Mouse (Mus musculus) forebrain, embryonic 16.5 days (tissue): ENCODE measurements around the gene Btbd9. TPM values are rescaled to one million over a fixed set of nuclear protein-coding genes. Genes with fewer than 3 reads are reported as not detected.

Experiments
- ATAC-seq: fragments of 200-750 bp; cut with Nextera tagmentation; 2 replicates; pipeline ENCODE4 v1.8.0; 2017; ENCODE audit warnings: mild to moderate bottlenecking, moderate library complexity
- H3K27ac ChIP-seq: fragments of 300-500 bp; sonication (generic); 2 replicates; pipeline ENCODE4 v1.5.1; 2014; ENCODE audit warnings: low read length, control low read depth
- H3K27me3 ChIP-seq: fragments of 300-500 bp; sonication (generic); replicated peaks from 2 replicates; pipeline ENCODE4 v1.6.1; 2014; ENCODE audit warnings: low read length; ENCODE audit not compliant: control insufficient read depth, insufficient read depth
- H3K36me3 ChIP-seq: fragments of 300-500 bp; sonication (generic); 2 replicates; pipeline ENCODE4 v1.6.1; 2014; ENCODE audit not compliant: control insufficient read depth, insufficient read depth
- H3K4me1 ChIP-seq: fragments of 300-500 bp; sonication (generic); replicated peaks from 2 replicates; pipeline ENCODE4 v1.6.1; 2014; ENCODE audit warnings: low read length; ENCODE audit not compliant: control insufficient read depth, insufficient read depth
- H3K4me2 ChIP-seq: fragments of 300-500 bp; sonication (generic); 2 replicates; pipeline ENCODE4 v1.6.1; 2014; ENCODE audit warnings: mild to moderate bottlenecking, low read length, control low read depth
- H3K4me3 ChIP-seq: fragments of 300-500 bp; sonication (generic); replicated peaks from 2 replicates; pipeline ENCODE4 v1.5.1; 2014; ENCODE audit warnings: mild to moderate bottlenecking, low read length, control low read depth
- H3K9ac ChIP-seq: fragments of 300-500 bp; sonication (generic); replicated peaks from 2 replicates; pipeline ENCODE4 v1.6.1; 2014; ENCODE audit warnings: low read depth, low read length, control low read depth
- H3K9me3 ChIP-seq: fragments of 300-500 bp; sonication (generic); 2 replicates; pipeline ENCODE4 v1.6.1; 2016; ENCODE audit warnings: low read length; ENCODE audit not compliant: control insufficient read depth
- WGBS: fragments of 180-500 bp; shearing (Covaris S2); extraction: QIAGEN DNeasy Blood & Tissue Kit; methylation state at CpG from one replicate; pipeline ENCODE4 v1.1.7; 2014; 5-methylcytosine and 5-hydroxymethylcytosine counted together
- polyA plus RNA-seq: library from polyadenylated mRNA; unstranded; fragments of >200 nt; fragmentation: Nextera tagmentation; extraction: Ambion mirVana; gene quantifications from 2 replicates; pipeline ENCODE4 v1.2.1, GENCODE M21; 2015

Btbd9 gene
- polyA plus RNA-seq, 1 experiment from 2014 or later, result 141 TPM

GRCm38 (mm10) chr17:30582313-30582712, 6.0 kb upstream of the Btbd9 start:
- Histone ChIP-seq H3K27ac (no peak overlapping the region), H3K4me2 (no peak overlapping the region), H3K4me3 (no peak overlapping the region), H3K36me3 (no peaks in the 10 kb centered on the region), H3K9me3 (no peaks in the 10 kb centered on the region), H3K4me1 (peaks cover 4% of the 10 kb centered on the region), H3K27me3 (no peaks in the 10 kb centered on the region), H3K9ac (no peak overlapping the region)
- no peak for ATAC-seq
- 86% methylated on average over 3 of the region's 3 CpGs for WGBS

- Histone ChIP-seq H3K4me1 (peaks cover 12% of the 10 kb centered on the region), H3K27me3 (no peaks in the 10 kb centered on the region), H3K9ac (no peak overlapping the region), H3K36me3 (no peaks in the 10 kb centered on the region), H3K4me2 (no peak overlapping the region), H3K4me3 (no peak overlapping the region), H3K9me3 (no peaks in the 10 kb centered on the region), H3K27ac (no peak overlapping the region)
- WGBS, result 90% methylated on average over 6 of the region's 6 CpGs
- ATAC-seq, result no peak
These were observed 4.9 kb upstream of the Btbd9 start for GRCm38 (mm10) chr17:30581201-30581600.

- H3K36me3 ChIP-seq, result no peaks in the 10 kb centered on the region
These were observed 4.5 kb upstream of the Btbd9 start for GRCm38 (mm10) chr17:30580781-30581180.

GRCm38 (mm10) chr17:30576946-30577345, 658 bp upstream of the Btbd9 start:
- Histone ChIP-seq H3K4me1 (peaks cover 21% of the 10 kb centered on the region), H3K27ac (peak overlapping the region; percentile 92), H3K27me3 (no peaks in the 10 kb centered on the region), H3K4me2 (peak overlapping the region; percentile 89), H3K36me3 (no peaks in the 10 kb centered on the region), H3K9me3 (no peaks in the 10 kb centered on the region), H3K4me3 (peak overlapping the region; percentile 90), H3K9ac (peak overlapping the region; percentile 84)
- ATAC-seq, result no peak
- 67% methylated on average over 12 of the region's 12 CpGs for WGBS

More at GRCm38 (mm10) chr17:30580781-30581180, 4.5 kb upstream of the Btbd9 start:
- ATAC-seq, result no peak
- no peak overlapping the region for H3K4me2 ChIP-seq
- no peak overlapping the region for H3K4me3 ChIP-seq
- no peak overlapping the region for H3K9ac ChIP-seq
- H3K27me3 ChIP-seq, result no peaks in the 10 kb centered on the region
- H3K4me1 ChIP-seq, result peaks cover 12% of the 10 kb centered on the region
- 77% methylated on average over 1 of the region's 1 CpGs for WGBS
- H3K9me3 ChIP-seq, result no peaks in the 10 kb centered on the region
- H3K27ac ChIP-seq, result no peak overlapping the region

GRCm38 (mm10) chr17:30575121-30575904, 975 bp downstream of the Btbd9 start:
- Histone ChIP-seq H3K9ac (peak overlapping the region; percentile 84), H3K4me2 (peak overlapping the region; percentile 89), H3K27me3 (no peaks in the 10 kb centered on the region), H3K4me3 (peak overlapping the region; percentile 90), H3K27ac (peak overlapping the region; percentile 92), H3K9me3 (no peaks in the 10 kb centered on the region), H3K36me3 (no peaks in the 10 kb centered on the region), H3K4me1 (peaks cover 21% of the 10 kb centered on the region)
- ATAC-seq, result no peak; the same call in 1 of the 2 replicates
- 5% methylated on average over 35 of the region's 35 CpGs for WGBS

GRCm38 (mm10) chr17:30574783-30575075, 1.6 kb downstream of the Btbd9 start:
- Histone ChIP-seq H3K36me3 (no peaks in the 10 kb centered on the region), H3K4me3 (peak overlapping the region; percentile 90), H3K4me2 (peak overlapping the region; percentile 89), H3K9ac (peak overlapping the region; percentile 84; the same call in 1 of the 2 replicates), H3K9me3 (no peaks in the 10 kb centered on the region), H3K4me1 (peaks cover 21% of the 10 kb centered on the region), H3K27ac (no peak overlapping the region), H3K27me3 (no peaks in the 10 kb centered on the region)
- WGBS, result 75% methylated on average over 8 of the region's 8 CpGs
- no peak for ATAC-seq

- 79% methylated on average over 8 of the region's 8 CpGs for WGBS
These were observed 2.1 kb downstream of the Btbd9 start for GRCm38 (mm10) chr17:30573990-30574782.

GRCm38 (mm10) chr17:30570971-30571370, 5.3 kb downstream of the Btbd9 start:
- H3K4me3 ChIP-seq, result no peak overlapping the region
- H3K27ac ChIP-seq, result no peak overlapping the region
- WGBS, result 64% methylated on average over 3 of the region's 3 CpGs
- no peaks in the 10 kb centered on the region for H3K36me3 ChIP-seq
- no peak for ATAC-seq
- H3K4me1 ChIP-seq, result peaks cover 9% of the 10 kb centered on the region
- H3K9me3 ChIP-seq, result no peaks in the 10 kb centered on the region
- H3K4me2 ChIP-seq, result no peak overlapping the region
- no peak overlapping the region for H3K9ac ChIP-seq
- H3K27me3 ChIP-seq, result no peaks in the 10 kb centered on the region

More at GRCm38 (mm10) chr17:30573990-30574782, 2.1 kb downstream of the Btbd9 start:
- H3K9me3 ChIP-seq, result no peaks in the 10 kb centered on the region
- H3K27me3 ChIP-seq, result no peaks in the 10 kb centered on the region
- peaks cover 21% of the 10 kb centered on the region for H3K4me1 ChIP-seq
- H3K27ac ChIP-seq, result no peak overlapping the region
- no peaks in the 10 kb centered on the region for H3K36me3 ChIP-seq
- H3K9ac ChIP-seq, result no peak overlapping the region
- ATAC-seq, result no peak
- no peak overlapping the region for H3K4me3 ChIP-seq
- H3K4me2 ChIP-seq, result no peak overlapping the region

GRCm38 (mm10) chr17:30570173-30570572, 6.1 kb downstream of the Btbd9 start:
- WGBS, result 78% methylated on average over 8 of the region's 8 CpGs
- Histone ChIP-seq H3K4me2 (no peak overlapping the region), H3K9ac (no peak overlapping the region), H3K4me3 (no peak overlapping the region), H3K27me3 (no peaks in the 10 kb centered on the region), H3K36me3 (no peaks in the 10 kb centered on the region), H3K27ac (no peak overlapping the region), H3K4me1 (peaks cover 8% of the 10 kb centered on the region), H3K9me3 (no peaks in the 10 kb centered on the region)
- no peak for ATAC-seq
